Mouse (Mus musculus) cerebellum, adult 9-11 months (tissue): ENCODE data around the gene Olfr622.

Experiments
- DNase-seq: peaks from one replicate; pipeline ENCODE4 v3.0.0; 2022

Gene Olfr622

GRCm38 (mm10) chr7:103642602-103643001, at the start of gene Olfr622:
Gene Olfr622, minus strand, starts transcription at chr7:103642702.
- DNase-seq, result no peak

- DNase-seq, result no peak
Measured at GRCm38 (mm10) chr7:103682420-103682819, 39.9 kb upstream of the Olfr622 start, which contains the start of gene Olfr625-ps1. Gene Olfr625-ps1, plus strand, starts transcription at chr7:103682720.

- DNase-seq, result no peak
Measured at GRCm38 (mm10) chr7:103671091-103671490, 28.6 kb upstream of the Olfr622 start, which contains the start of gene Olfr624. Gene Olfr624, minus strand, starts transcription at chr7:103671191.

- no peak for DNase-seq
Measured at GRCm38 (mm10) chr7:103663598-103663997, 21.1 kb upstream of the Olfr622 start, which contains the start of gene Olfr623. Gene Olfr623, minus strand, starts transcription at chr7:103663698.

GRCm38 (mm10) chr7:103644070-103644469, 1.6 kb upstream of the Olfr622 start:
- DNase-seq, result no peak

GRCm38 (mm10) chr7:103636795-103637194, 5.7 kb downstream of the Olfr622 start:
- no peak for DNase-seq

GRCm38 (mm10) chr7:103612434-103612833, 30.1 kb downstream of the Olfr622 start, which contains the start of gene Olfr620:
Gene Olfr620, minus strand, starts transcription at chr7:103612534.
- DNase-seq, result no peak

- DNase-seq, result no peak
Measured at GRCm38 (mm10) chr7:103607425-103607824, 35.1 kb downstream of the Olfr622 start.

GRCm38 (mm10) chr7:103600275-103600674, 42.2 kb downstream of the Olfr622 start, which contains the start of gene Olfr619:
Gene Olfr619, plus strand, starts transcription at chr7:103600575.
- no peak for DNase-seq

- no peak for DNase-seq
Measured at GRCm38 (mm10) chr7:103589803-103590202, 52.7 kb downstream of the Olfr622 start, which contains the start of gene Olfr618. Gene Olfr618, plus strand, starts transcription at chr7:103590103.
